Mouse (Mus musculus) ES-Bruce4 (cell line): ENCODE measurements around the gene Lrrtm3.

Experiments
- CTCF ChIP-seq: IDR thresholded peaks from one replicate; pipeline ENCODE4 v1.8.1; 2011; ENCODE audit warnings: low read depth, low read length
- EP300 ChIP-seq: IDR thresholded peaks from 2 replicates; pipeline ENCODE4 v1.6.1; 2011; ENCODE audit warnings: low read depth, low read length; ENCODE audit not compliant: insufficient read depth
- POLR2A ChIP-seq: IDR thresholded peaks from one replicate; pipeline ENCODE4 v1.8.1; 2011; ENCODE audit warnings: low read length; ENCODE audit not compliant: insufficient read depth

DNA sequence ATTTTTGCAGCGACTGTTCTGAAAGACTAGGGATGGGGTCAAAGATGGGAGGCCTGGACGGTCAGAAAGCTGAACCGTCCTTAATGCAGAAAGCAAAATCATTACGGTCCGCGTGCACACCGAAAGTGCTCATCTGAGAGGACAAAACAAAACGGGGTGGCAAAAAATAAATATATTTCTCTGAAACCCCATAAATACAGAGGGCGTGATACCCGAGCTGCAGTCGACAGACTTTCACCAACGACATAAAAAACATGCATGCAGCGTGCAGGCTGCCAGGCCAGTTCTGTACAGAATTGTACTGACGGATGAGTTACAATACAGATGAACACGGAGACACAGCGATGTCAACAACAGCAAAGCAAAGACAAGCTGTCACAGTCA lies 3.9 kb downstream of the Lrrtm3 start:
- TF ChIP-seq CTCF = no peak
- no peak for TF ChIP-seq EP300
- no peak for TF ChIP-seq POLR2A
